Mouse (Mus musculus): ENCODE measurements around the gene Shq1. TPM values are rescaled to one million over a fixed set of nuclear protein-coding genes. Genes with fewer than 3 reads are reported as not detected.

Shq1 gene
- total RNA-seq (2022) = 10 to 100 TPM; 10.6 to 16.3 (median 13.1) TPM

- peak; percentile 85 for DNase-seq
Observed at GRCm38 (mm10) chr6:100670880-100671344, at the start of gene Shq1. Shq1 (minus strand) TSS chr6:100671157.

- no peak for DNase-seq
Observed at GRCm38 (mm10) chr6:100720098-100720501, 49.1 kb upstream of the Shq1 start.

GRCm38 (mm10) chr6:100716817-100717216, 45.9 kb upstream of the Shq1 start:
- DNase-seq = no peak

- no peak for DNase-seq
Observed at GRCm38 (mm10) chr6:100716152-100716551, 45.2 kb upstream of the Shq1 start.

GRCm38 (mm10) chr6:100715296-100715828, 44.4 kb upstream of the Shq1 start:
- DNase-seq = no peak

- DNase-seq = no peak
Observed at GRCm38 (mm10) chr6:100710866-100711265, 39.9 kb upstream of the Shq1 start.

GRCm38 (mm10) chr6:100710170-100710569, 39.2 kb upstream of the Shq1 start:
- no peak for DNase-seq

- DNase-seq = peak; percentile 39
Observed at GRCm38 (mm10) chr6:100709483-100709882, 38.5 kb upstream of the Shq1 start.

- no peak for DNase-seq
Observed at GRCm38 (mm10) chr6:100708996-100709395, 38.0 kb upstream of the Shq1 start.

- DNase-seq = no peak
Observed at GRCm38 (mm10) chr6:100708248-100708647, 37.3 kb upstream of the Shq1 start.

- no peak for DNase-seq
Observed at GRCm38 (mm10) chr6:100707557-100707956, 36.6 kb upstream of the Shq1 start.

GRCm38 (mm10) chr6:100706861-100707260, 35.9 kb upstream of the Shq1 start:
- no peak for DNase-seq

GRCm38 (mm10) chr6:100705366-100705811, 34.4 kb upstream of the Shq1 start:
- DNase-seq = no peak

- no peak for DNase-seq
Observed at GRCm38 (mm10) chr6:100704574-100705365, 33.8 kb upstream of the Shq1 start, which contains the start of gene Gxylt2. Gxylt2 (plus strand) TSS chr6:100704734.

GRCm38 (mm10) chr6:100704197-100704573, 33.2 kb upstream of the Shq1 start:
- no peak for DNase-seq

- no peak for DNase-seq
Observed at GRCm38 (mm10) chr6:100700774-100701173, 29.8 kb upstream of the Shq1 start.

GRCm38 (mm10) chr6:100699986-100700385, 29.0 kb upstream of the Shq1 start:
- DNase-seq = no peak

GRCm38 (mm10) chr6:100686341-100686740, 15.4 kb upstream of the Shq1 start:
- no peak for DNase-seq

- DNase-seq = no peak
Observed at GRCm38 (mm10) chr6:100678636-100679035, 7.7 kb upstream of the Shq1 start.

- no peak for DNase-seq
Observed at GRCm38 (mm10) chr6:100676461-100676860, 5.5 kb upstream of the Shq1 start.

- DNase-seq = no peak
Observed at GRCm38 (mm10) chr6:100674974-100675373, 4.0 kb upstream of the Shq1 start.

- DNase-seq = no peak
Observed at GRCm38 (mm10) chr6:100671401-100671800, 444 bp upstream of the Shq1 start.

GRCm38 (mm10) chr6:100670370-100670841, 551 bp downstream of the Shq1 start:
- DNase-seq = peak; percentile 60

- DNase-seq = no peak
Observed at GRCm38 (mm10) chr6:100668858-100669257, 2.1 kb downstream of the Shq1 start.

All from adrenal gland, adult 8-10 months (tissue).